Mouse (Mus musculus): ENCODE data around the gene Bhlhe40.

DNA sequence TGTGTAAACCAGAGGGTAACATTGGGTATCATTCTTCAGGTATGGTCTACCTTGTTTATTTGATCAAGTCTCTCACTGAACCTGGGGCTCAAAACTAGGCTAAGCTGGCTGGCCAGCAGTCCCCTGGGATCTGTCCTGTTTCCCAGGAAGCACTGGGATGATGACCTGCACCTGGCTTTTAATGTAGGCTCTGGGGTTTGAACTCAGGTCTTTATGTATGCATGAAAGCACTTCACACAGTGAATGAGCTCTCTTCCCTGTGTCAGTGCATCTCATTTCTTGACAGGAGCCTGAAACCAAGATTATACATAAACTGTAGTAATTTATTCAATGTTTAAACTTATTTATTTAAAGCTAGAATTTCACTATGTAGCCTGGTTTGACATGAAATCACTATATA lies 51.7 kb downstream of the Bhlhe40 start:
- no peak for TF ChIP-seq CTCF (IDR thresholded peaks at IDR 0.05; ENCODE audit: low read depth, low read length)
- TF ChIP-seq POLR2A (IDR thresholded peaks at IDR 0.05; ENCODE audit: borderline replicate concordance, low read depth, low read length): no peak

Data from bone marrow macrophage, adult 2 months (primary cell).